Mouse (Mus musculus) Muller cell, postnatal 12 days (primary cell): ENCODE data around the gene Prss23.

Source experiments
- DNase-seq: peaks from one replicate; pipeline ENCODE4 v3.0.0-alpha.2; 2015; ENCODE audit errors: inconsistent ontology term

Gene Prss23

GRCm38 (mm10) chr7:89508672-89509071 is 18.3 kb downstream of the Prss23 start:
- DNase-seq = peak; percentile 90

- peak; percentile 83 for DNase-seq
Observed at GRCm38 (mm10) chr7:89499516-89500307, 27.3 kb downstream of the Prss23 start.

DNA sequence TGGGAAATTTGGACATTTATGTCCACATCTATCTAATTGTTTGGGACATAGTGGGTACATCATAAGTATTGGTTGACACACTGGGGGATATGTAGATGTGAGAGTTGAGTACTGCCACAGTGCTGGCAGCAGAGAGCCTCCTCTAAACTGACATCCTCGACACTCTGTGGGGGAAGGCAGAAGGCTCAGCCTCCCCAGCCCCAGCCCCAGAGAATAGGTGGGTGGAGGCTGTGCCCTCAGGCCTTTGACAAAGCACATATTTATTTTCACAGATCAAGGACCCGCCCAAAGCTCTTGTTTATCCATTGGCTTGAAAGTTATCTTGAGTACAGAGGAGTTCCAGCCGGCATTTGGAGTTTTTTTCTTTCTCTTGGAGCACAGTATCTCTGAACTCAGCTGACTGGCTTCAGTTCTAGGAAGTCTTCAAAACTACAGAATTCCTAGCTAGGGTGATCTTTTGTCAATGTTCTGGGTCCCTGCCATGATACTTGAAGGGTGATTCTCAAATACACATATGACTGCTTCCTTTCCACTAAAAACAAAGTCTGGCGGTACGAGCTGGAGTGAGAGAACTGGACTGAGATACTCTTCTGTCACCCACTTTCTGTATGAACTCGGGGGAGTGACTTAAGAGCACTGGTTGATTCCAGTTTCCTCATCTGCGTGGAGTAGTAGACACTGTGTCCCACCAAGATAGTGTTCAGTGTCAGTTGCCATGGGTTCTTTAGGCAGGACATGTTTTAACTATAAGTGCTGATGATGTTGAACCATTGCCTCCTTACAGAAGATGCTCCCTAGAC is 43.0 kb downstream of the Prss23 start:
- no peak for DNase-seq

- DNase-seq = no peak
Observed at GRCm38 (mm10) chr7:89481723-89482122, 45.3 kb downstream of the Prss23 start.

DNA sequence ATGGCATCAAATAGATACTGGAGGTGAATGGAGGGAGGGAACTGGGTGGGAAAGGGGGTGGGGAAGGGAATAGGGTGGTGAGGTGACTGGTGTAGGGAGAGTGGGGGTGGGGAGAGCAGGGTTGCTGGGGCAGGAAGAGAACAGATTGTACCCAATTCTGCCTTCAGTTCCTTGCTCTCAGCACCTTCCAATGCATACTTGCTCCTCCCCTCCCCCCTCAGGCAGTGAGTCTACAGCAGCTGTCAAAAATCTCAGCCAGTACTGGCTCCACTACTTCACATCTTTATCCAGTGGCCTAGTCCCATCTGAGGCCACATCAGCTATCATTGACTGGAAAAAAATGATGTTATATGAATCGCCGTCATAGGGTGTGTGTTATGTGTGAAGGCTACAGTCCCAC is 48.5 kb downstream of the Prss23 start:
- DNase-seq = no peak

GRCm38 (mm10) chr7:89477294-89477999 is 49.5 kb downstream of the Prss23 start:
- DNase-seq = peak; percentile 63

DNA sequence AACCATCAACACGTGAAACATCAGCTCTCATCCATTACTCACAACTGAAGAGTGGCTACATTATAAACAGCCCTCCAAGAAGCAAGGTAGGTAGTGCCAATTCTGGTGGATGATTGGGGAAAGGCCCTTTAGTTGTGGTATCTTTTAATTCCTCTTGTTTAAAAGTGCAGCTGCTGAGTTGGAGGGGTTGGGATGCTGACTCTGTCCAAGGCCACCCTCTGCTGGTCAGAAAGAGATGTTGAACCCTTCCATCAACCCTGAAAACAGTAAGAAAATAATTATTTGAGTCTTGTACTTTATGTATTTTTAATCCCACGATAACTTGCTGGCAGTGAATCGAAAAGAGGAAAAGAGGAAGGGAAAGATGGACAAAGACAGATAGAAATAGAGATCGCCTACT is 53.5 kb downstream of the Prss23 start:
- DNase-seq = peak; percentile 39

- peak; percentile 57 for DNase-seq
Observed at GRCm38 (mm10) chr7:89463775-89464592, 63.0 kb downstream of the Prss23 start.

DNA sequence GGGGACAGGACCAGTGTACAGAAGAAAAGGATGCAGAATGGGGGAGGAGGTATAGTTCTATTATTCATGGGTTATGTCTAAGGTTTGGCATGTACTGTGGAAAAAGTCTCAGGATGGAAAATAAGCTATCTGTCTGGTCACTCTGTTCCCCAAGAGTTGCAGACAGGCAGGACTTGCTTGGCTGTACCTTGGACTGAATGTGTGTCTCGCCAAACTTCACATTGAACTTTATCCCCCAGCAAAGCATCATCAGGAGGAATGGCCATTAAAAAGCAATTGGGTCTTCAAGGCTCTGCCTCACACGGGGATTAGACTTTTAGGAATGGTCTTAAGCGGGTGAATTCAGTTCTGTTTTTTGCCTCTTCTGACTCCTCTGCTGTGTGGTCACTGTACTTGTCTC is 63.7 kb downstream of the Prss23 start:
- no peak for DNase-seq

- no peak for DNase-seq
Observed at GRCm38 (mm10) chr7:89462646-89463207, 64.3 kb downstream of the Prss23 start.

DNA sequence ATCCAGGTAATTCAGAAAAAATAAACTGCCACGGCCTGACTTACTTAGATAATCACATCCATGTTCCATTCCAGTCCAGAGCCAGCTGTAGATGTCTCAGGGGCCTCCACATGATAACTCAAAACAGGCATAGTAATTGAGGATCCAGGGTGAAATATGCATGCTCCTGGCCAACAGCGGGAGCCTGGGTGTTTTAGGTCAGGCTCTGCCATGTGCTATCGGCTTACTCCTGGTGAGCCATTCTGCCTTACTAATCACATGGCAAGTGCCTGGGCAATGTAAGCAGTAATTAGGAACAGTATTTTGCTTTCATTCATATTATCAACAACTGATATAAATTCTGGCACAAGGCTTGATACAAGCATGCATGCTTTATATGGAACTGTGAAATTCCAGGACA is 65.6 kb downstream of the Prss23 start:
- no peak for DNase-seq

DNA sequence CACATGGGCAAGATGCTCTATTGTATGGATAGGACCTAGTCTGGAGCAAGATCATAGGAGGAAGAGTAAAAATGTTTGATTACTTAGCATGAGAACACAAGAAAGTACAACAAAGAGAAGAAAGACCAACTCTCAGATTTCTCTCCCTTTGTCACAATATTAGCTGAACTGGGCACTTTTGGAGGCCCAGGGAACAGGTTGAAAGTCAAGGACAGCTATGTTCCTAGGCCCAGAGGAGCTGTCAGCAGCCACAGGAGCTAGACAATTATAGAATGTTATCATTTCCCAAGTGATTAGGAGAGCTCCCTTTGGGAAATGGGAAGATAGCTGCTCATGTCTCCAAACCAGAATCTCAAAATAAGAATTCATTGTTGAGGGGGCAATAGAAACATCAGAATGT is 66.1 kb downstream of the Prss23 start:
- DNase-seq = no peak

DNA sequence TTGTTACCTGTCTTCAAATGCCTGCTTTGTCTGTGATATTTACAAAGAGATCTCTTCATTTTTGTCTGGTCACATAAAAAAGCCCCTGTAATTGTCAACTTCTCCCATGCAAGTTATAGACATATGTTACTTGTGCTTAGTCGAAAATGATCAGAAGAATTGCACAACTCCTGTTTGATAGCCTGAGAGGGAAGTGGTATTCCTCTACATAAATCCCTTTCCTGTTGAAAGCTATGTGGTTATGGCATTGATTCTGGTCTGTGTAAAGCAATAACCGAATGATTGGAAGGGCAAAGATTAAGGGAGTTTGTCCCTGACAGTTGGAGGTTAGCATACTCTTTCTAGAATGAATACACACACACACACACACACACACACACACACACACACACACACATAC is 67.3 kb downstream of the Prss23 start:
- DNase-seq = no peak
